Mouse (Mus musculus): ENCODE results near the gene Plin4. TPM values are rescaled to one million over a fixed set of nuclear protein-coding genes. Genes with fewer than 3 reads are reported as not detected.
"Not testable (repeated sequence)": the region's sequence is repeated elsewhere in the genome, so short reads cannot be mapped to it uniquely, and the experiment has no call there.

The Plin4 gene
- polyA plus RNA-seq, 1 experiment from 2014 or later = 0.08 TPM

DNA sequence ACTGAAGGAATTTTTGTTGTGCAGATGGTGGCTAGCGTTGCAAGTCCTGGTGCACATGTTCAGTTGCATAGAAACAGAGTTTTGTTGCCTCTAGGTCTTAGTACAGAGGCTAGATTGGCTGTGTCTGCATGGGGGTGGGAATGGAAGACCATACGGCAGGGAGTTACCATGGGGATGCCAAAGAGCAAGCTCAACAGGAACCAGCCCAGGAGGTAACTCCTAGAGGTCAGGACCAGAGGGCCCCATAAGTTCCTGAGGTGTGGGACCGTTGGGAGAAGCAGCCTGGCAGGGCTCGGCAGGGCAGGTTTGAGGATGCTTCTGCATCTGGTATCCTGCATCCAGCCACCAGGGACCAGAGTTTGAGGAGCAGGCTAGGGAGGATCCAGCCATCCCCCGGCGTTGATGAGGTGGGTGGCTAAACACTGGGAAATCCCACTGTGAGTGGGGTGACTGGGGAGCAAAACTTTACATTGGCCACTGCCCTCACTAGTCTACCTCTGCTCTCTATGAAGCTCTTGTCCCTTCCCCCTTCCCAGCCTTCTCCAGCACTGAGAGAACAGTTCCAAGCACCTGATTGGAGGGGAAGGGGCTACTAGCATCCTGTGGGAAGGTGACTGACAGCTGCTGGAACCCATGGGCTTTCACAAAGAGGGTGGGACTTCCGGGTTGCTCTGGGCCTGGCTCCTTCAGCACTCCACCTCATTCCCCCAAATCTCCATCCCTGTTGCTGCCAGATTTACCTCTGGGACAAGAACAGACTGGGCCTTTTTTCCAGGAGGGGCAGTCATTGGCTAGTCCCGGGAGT lies 28.6 kb downstream of the Plin4 start:
- no peaks in the 10 kb centered on the region for H3K9me3 ChIP-seq (ENCODE audit: control insufficient read depth, low read length)
- peak overlapping the region; percentile 97 for H3K4me2 ChIP-seq (ENCODE audit: low read length)
- peak overlapping the region; percentile 74 for H3K9ac ChIP-seq (ENCODE audit: low read length)
- H3K4me3 ChIP-seq (ENCODE audit: low read depth, low read length) = peak overlapping the region; percentile 95
- peak; percentile 12; the same call in 1 of the 2 replicates for ATAC-seq (replicated peaks; ENCODE audit: low FRiP score, low TSS enrichment, low read depth)
- peaks cover 17% of the 10 kb centered on the region for H3K4me1 ChIP-seq (replicated peaks; ENCODE audit: control insufficient read depth, insufficient read depth, low read length)
- H3K27ac ChIP-seq (ENCODE audit: low read depth) = no peak overlapping the region
- peak; percentile 73 for DNase-seq (ENCODE audit: low spot score)
- H3K36me3 ChIP-seq (ENCODE audit: control insufficient read depth, insufficient read depth, low read length) = peaks cover 27% of the 10 kb centered on the region
- WGBS = 7% methylated on average over 8 of the region's 8 CpGs
- H3K27me3 ChIP-seq (replicated peaks; ENCODE audit: control insufficient read depth, insufficient read depth, low read length) = no peaks in the 10 kb centered on the region

DNA sequence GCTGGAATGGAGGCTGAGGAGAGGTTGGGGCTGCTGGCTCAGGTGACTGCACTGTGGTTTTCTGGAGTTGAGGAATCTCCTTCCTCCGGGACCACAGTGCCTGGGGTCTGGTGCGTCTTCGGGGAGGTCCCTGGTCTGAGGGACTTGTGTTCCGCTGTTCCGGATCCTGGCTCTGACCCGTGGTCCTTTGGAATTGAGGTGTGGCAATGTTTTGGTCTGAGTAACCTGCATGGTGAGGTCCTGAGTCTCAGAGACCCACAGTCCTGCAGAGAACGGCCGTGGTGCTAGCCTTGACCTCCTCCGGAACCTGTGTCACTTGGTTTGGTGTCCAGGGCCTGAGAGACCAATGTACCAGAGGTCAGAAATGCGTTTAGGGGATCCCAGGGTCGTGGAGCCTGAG lies 29.7 kb downstream of the Plin4 start:
- DNase-seq (ENCODE audit: low spot score) (no peak), ATAC-seq (replicated peaks; ENCODE audit: low FRiP score, low TSS enrichment, low read depth) (no peak)
- Histone ChIP-seq H3K9ac (ENCODE audit: low read length) (peak overlapping the region; percentile 74), H3K9me3 (ENCODE audit: control insufficient read depth, low read length) (no peaks in the 10 kb centered on the region), H3K4me2 (ENCODE audit: low read length) (peak overlapping the region; percentile 97), H3K27me3 (replicated peaks; ENCODE audit: control insufficient read depth, insufficient read depth, low read length) (no peaks in the 10 kb centered on the region), H3K4me3 (ENCODE audit: low read depth, low read length) (peak overlapping the region; percentile 95), H3K36me3 (ENCODE audit: control insufficient read depth, insufficient read depth, low read length) (peaks cover 22% of the 10 kb centered on the region), H3K4me1 (replicated peaks; ENCODE audit: control insufficient read depth, insufficient read depth, low read length) (peaks cover 24% of the 10 kb centered on the region), H3K27ac (ENCODE audit: low read depth) (0 out of 2 replicates have a peak overlapping the region, but pooled peaks have one; percentile 22)
- 1% methylated on average over 11 of the region's 11 CpGs for WGBS

DNA sequence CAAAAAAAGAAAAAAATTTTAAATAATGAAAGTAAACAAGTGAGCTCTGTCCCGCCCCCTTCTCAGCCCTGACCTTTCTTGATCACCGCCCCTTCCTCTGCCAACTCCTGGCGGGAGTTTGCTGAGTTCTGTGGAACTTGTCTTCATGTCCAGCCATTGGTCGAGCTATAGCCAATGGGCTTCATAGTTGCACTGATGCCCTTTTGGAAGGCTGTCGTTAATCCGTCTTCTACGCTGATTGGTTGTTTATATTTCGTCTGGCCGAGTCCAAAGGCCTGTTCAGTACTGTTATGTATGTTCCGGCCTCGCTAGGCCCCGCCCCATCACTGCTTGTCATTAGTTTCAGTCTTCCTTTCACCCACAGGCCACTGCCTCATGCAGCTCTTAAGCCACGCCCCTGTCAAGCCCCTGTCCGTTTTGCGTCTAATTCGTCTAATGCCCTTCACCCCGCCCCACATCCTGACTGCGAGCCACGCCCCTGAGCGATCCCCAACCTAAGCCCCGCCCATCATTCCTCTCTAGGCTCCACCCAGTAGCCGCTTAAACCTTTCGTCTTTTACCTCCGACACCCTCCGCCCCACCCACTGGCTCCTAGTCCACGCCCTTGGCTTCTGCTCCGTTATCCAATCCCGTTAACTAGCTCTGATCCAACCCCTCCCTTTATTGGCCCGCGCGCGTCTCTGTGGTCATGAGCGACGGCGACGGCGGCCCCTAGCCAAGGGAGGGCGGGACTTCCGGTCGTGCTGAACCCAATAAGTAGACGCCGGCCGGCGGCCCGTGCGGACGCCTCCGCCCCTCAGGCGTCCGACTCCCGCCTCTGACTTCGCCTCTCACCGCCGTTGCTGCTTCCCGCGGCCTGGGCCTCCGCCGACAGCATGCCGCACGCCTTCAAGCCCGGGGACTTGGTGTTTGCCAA lies 30.5 kb downstream of the Plin4 start, which contains the start of gene Hdgfl2:
Gene Hdgfl2, plus strand, starts transcription at position 755 of the 916 bp plus-strand sequence.
- peaks cover 25% of the 10 kb centered on the region for H3K4me1 ChIP-seq (replicated peaks; ENCODE audit: control insufficient read depth, insufficient read depth, low read length)
- H3K27me3 ChIP-seq (replicated peaks; ENCODE audit: control insufficient read depth, insufficient read depth, low read length) = no peaks in the 10 kb centered on the region
- ATAC-seq (replicated peaks; ENCODE audit: low FRiP score, low TSS enrichment, low read depth) (peak; percentile 92), DNase-seq (ENCODE audit: low spot score) (peak; percentile 98)
- peaks cover 18% of the 10 kb centered on the region for H3K36me3 ChIP-seq (ENCODE audit: control insufficient read depth, insufficient read depth, low read length)
- H3K4me3 ChIP-seq (ENCODE audit: low read depth, low read length) = peak within 1 kb of the TSS; percentile 95
- no peaks in the 10 kb centered on the region for H3K9me3 ChIP-seq (ENCODE audit: control insufficient read depth, low read length)
- under 1% methylated on average over 61 of the region's 61 CpGs for WGBS
- peak within 1 kb of the TSS; percentile 54; the same call in 1 of the 2 replicates for H3K27ac ChIP-seq (ENCODE audit: low read depth)
- H3K9ac ChIP-seq (ENCODE audit: low read length) = peak within 1 kb of the TSS; percentile 74
- H3K4me2 ChIP-seq (ENCODE audit: low read length) = peak within 1 kb of the TSS; percentile 97

DNA sequence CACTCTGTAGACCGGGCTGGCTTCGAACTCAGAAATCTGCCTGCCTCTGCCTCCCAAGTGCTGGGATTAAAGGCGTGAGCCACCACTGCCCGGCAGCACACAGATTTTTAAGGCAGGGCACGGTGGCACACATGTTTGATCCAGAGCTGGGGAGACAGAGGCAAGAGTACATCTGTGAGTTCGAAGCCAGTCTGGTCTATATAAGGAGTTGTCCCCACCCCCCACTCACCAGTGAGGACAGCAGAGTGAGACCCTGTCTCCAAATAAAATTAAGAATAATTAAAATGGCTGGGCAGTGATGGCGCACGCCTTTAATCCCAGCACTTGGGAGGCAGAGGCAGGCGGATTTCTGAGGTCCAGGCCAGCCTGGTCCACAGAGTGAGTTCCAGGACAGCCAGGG lies 31.2 kb downstream of the Plin4 start:
- not testable (repeated sequence) for H3K9ac ChIP-seq (ENCODE audit: low read length); H3K27me3 ChIP-seq (replicated peaks; ENCODE audit: control insufficient read depth, insufficient read depth, low read length); DNase-seq (ENCODE audit: low spot score); H3K9me3 ChIP-seq (ENCODE audit: control insufficient read depth, low read length); ATAC-seq (replicated peaks; ENCODE audit: low FRiP score, low TSS enrichment, low read depth)
- WGBS = 66% methylated on average over 9 of the region's 9 CpGs
- Histone ChIP-seq H3K4me3 (ENCODE audit: low read depth, low read length) (peak overlapping the region; percentile 95; the same call in 1 of the 2 replicates), H3K36me3 (ENCODE audit: control insufficient read depth, insufficient read depth, low read length) (peaks cover 13% of the 10 kb centered on the region), H3K27ac (ENCODE audit: low read depth) (peak overlapping the region; percentile 54; the same call in 1 of the 2 replicates), H3K4me1 (replicated peaks; ENCODE audit: control insufficient read depth, insufficient read depth, low read length) (peaks cover 29% of the 10 kb centered on the region), H3K4me2 (ENCODE audit: low read length) (peak overlapping the region; percentile 39)

DNA sequence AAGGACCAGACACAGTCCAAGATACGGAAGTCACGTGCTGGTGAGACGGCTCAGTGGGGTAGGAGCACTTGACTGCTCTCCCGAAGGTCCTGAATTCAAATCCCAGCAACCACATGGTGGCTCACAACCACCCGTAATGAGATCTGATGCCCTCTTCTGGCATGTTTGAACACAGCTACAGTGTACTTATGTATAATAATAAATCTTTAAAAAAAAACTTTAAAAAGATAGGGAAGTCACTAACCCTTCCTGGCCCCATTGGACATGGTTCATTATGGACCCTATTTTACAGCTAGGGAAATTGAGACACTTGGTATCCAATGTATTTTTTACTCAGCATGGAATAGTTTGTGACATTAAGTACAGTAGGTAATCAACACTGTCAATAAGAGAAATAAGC lies 32.1 kb downstream of the Plin4 start:
- Histone ChIP-seq H3K9me3 (ENCODE audit: control insufficient read depth, low read length) (no peaks in the 10 kb centered on the region), H3K36me3 (ENCODE audit: control insufficient read depth, insufficient read depth, low read length) (peaks cover 13% of the 10 kb centered on the region), H3K4me3 (ENCODE audit: low read depth, low read length) (no peak overlapping the region), H3K27me3 (replicated peaks; ENCODE audit: control insufficient read depth, insufficient read depth, low read length) (no peaks in the 10 kb centered on the region), H3K4me1 (replicated peaks; ENCODE audit: control insufficient read depth, insufficient read depth, low read length) (peaks cover 33% of the 10 kb centered on the region), H3K9ac (ENCODE audit: low read length) (no peak overlapping the region), H3K4me2 (ENCODE audit: low read length) (no peak overlapping the region), H3K27ac (ENCODE audit: low read depth) (no peak overlapping the region)
- WGBS = 93% methylated on average over 5 of the region's 5 CpGs
- DNase-seq (ENCODE audit: low spot score) (no peak), ATAC-seq (replicated peaks; ENCODE audit: low FRiP score, low TSS enrichment, low read depth) (no peak)

GRCm38 (mm10) chr17:56074827-56075208 lies 34.8 kb downstream of the Plin4 start, which contains the start of gene Ubxn6:
Gene Ubxn6 (minus strand): TSS chr17:56075028.
- DNase-seq (ENCODE audit: low spot score) (peak; percentile 94), ATAC-seq (replicated peaks; ENCODE audit: low FRiP score, low TSS enrichment, low read depth) (peak; percentile 34)
- Histone ChIP-seq H3K9ac (ENCODE audit: low read length) (peak within 1 kb of the TSS; percentile 73), H3K4me3 (ENCODE audit: low read depth, low read length) (peak within 1 kb of the TSS; percentile 80), H3K27me3 (replicated peaks; ENCODE audit: control insufficient read depth, insufficient read depth, low read length) (no peaks in the 10 kb centered on the region), H3K36me3 (ENCODE audit: control insufficient read depth, insufficient read depth, low read length) (peaks cover 35% of the 10 kb centered on the region), H3K9me3 (ENCODE audit: control insufficient read depth, low read length) (no peaks in the 10 kb centered on the region), H3K27ac (ENCODE audit: low read depth) (peak within 1 kb of the TSS; percentile 95), H3K4me1 (replicated peaks; ENCODE audit: control insufficient read depth, insufficient read depth, low read length) (peaks cover 16% of the 10 kb centered on the region; the same call in 1 of the 2 replicates), H3K4me2 (ENCODE audit: low read length) (peak within 1 kb of the TSS; percentile 66)
- under 1% methylated on average over 35 of the region's 35 CpGs for WGBS

GRCm38 (mm10) chr17:56074097-56074826 lies 35.3 kb downstream of the Plin4 start:
- no peaks in the 10 kb centered on the region for H3K27me3 ChIP-seq (replicated peaks; ENCODE audit: control insufficient read depth, insufficient read depth, low read length)
- peak overlapping the region; percentile 80 for H3K4me3 ChIP-seq (ENCODE audit: low read depth, low read length)
- peak overlapping the region; percentile 66 for H3K4me2 ChIP-seq (ENCODE audit: low read length)
- H3K4me1 ChIP-seq (replicated peaks; ENCODE audit: control insufficient read depth, insufficient read depth, low read length) = peaks cover 16% of the 10 kb centered on the region; the same call in 1 of the 2 replicates
- no peak for DNase-seq (ENCODE audit: low spot score)
- peak; percentile 29 for ATAC-seq (replicated peaks; ENCODE audit: low FRiP score, low TSS enrichment, low read depth)
- peaks cover 41% of the 10 kb centered on the region for H3K36me3 ChIP-seq (ENCODE audit: control insufficient read depth, insufficient read depth, low read length)
- peak overlapping the region; percentile 95 for H3K27ac ChIP-seq (ENCODE audit: low read depth)
- peak overlapping the region; percentile 73 for H3K9ac ChIP-seq (ENCODE audit: low read length)
- H3K9me3 ChIP-seq (ENCODE audit: control insufficient read depth, low read length) = no peaks in the 10 kb centered on the region
- WGBS = 7% methylated on average over 22 of the region's 22 CpGs

DNA sequence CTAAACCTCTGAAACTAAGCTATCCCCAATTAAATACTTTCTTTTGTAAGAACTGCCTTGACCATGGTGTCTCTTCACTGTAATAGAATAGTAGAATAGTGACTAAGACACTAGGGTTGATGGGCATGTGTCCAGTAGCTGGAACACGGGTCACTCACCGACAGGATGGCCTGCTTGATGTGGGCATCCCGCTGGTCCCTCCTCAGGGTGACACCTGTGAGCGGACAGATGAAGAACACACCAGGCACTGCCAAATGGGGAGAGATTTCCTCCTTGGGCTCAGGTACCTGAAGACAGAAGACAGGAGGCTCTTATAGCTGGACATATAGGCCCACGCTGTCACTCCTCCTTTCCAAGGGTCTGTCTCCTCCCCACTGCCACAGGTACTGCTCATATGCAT lies 37.4 kb downstream of the Plin4 start:
- no peak for DNase-seq (ENCODE audit: low spot score)
- H3K9me3 ChIP-seq (ENCODE audit: control insufficient read depth, low read length) = no peaks in the 10 kb centered on the region
- no peaks in the 10 kb centered on the region for H3K27me3 ChIP-seq (replicated peaks; ENCODE audit: control insufficient read depth, insufficient read depth, low read length)
- no peak overlapping the region for H3K27ac ChIP-seq (ENCODE audit: low read depth)
- H3K9ac ChIP-seq (ENCODE audit: low read length) = no peak overlapping the region
- 90% methylated on average over 5 of the region's 5 CpGs for WGBS
- H3K4me3 ChIP-seq (ENCODE audit: low read depth, low read length) = no peak overlapping the region
- peaks cover 61% of the 10 kb centered on the region for H3K36me3 ChIP-seq (ENCODE audit: control insufficient read depth, insufficient read depth, low read length)
- H3K4me1 ChIP-seq (replicated peaks; ENCODE audit: control insufficient read depth, insufficient read depth, low read length) = peaks cover 16% of the 10 kb centered on the region; the same call in 1 of the 2 replicates
- no peak overlapping the region for H3K4me2 ChIP-seq (ENCODE audit: low read length)
- ATAC-seq (replicated peaks; ENCODE audit: low FRiP score, low TSS enrichment, low read depth) = no peak
